ENCODE assay signal across 16 mouse cellular contexts in genomic region chr12:34332884-34333283, GRCm38 (mm10).
"Had no signal": no experiment of that assay in that cellular context is flagged by ENCODE, and none has a peak within 500 bp of the region (broad histone marks: within the 10 kb centered on the region; RNA-seq: fewer than 3 reads in every experiment).

No protein-coding gene starts in this region.

- H3K36me3 ChIP-seq: limb, embryonic 12.5 days; liver, embryonic 13.5 days; lung, embryonic 15.5 days; midbrain, embryonic 15.5 days; neural tube, embryonic 12.5 days; stomach, embryonic 15.5 days had no signal

- DNase-seq: kidney, adult 8-10 months; kidney, postnatal 36 days; layer of hippocampus, adult 9-11 months; layer of hippocampus, postnatal 36 days; liver; liver, embryonic 13.5 days; liver, postnatal 0 days; lung, postnatal 14 days had no signal

- H3K4me2 ChIP-seq: limb, embryonic 12.5 days; liver, embryonic 13.5 days; lung, embryonic 15.5 days; midbrain, embryonic 15.5 days; neural tube, embryonic 12.5 days; stomach, embryonic 15.5 days had no signal

- H3K27me3 ChIP-seq: limb, embryonic 12.5 days; liver, embryonic 13.5 days; lung, embryonic 15.5 days; midbrain, embryonic 15.5 days; neural tube, embryonic 12.5 days; stomach, embryonic 15.5 days had no signal

- H3K4me1 ChIP-seq: limb, embryonic 12.5 days; liver, embryonic 13.5 days; lung, embryonic 15.5 days; midbrain, embryonic 15.5 days; neural tube, embryonic 12.5 days; stomach, embryonic 15.5 days had no signal

- ATAC-seq: inflammation-experienced regulatory T-cells, adult 6 months; intestine, postnatal 0 days; liver, postnatal 0 days; midbrain, embryonic 15.5 days had no signal

- H3K9ac ChIP-seq: limb, embryonic 12.5 days; liver, embryonic 13.5 days; liver, postnatal 0 days; lung, embryonic 15.5 days; midbrain, embryonic 15.5 days; neural tube, embryonic 12.5 days; stomach, embryonic 15.5 days had no signal

- H3K27ac ChIP-seq: kidney, postnatal 0 days; limb, embryonic 12.5 days; liver, embryonic 13.5 days; lung, embryonic 15.5 days; midbrain, embryonic 15.5 days; neural tube, embryonic 12.5 days; stomach, embryonic 15.5 days had no signal

- H3K9me3 ChIP-seq: limb, embryonic 12.5 days; liver, embryonic 13.5 days; lung, embryonic 15.5 days; midbrain, embryonic 15.5 days; neural tube, embryonic 12.5 days; stomach, embryonic 15.5 days had no signal

- H3K4me3 ChIP-seq: limb, embryonic 12.5 days; liver, embryonic 13.5 days; lung, embryonic 15.5 days; midbrain, embryonic 15.5 days; neural tube, embryonic 12.5 days; stomach, embryonic 15.5 days had no signal
